Mouse (Mus musculus) forebrain, embryonic 16.5 days (tissue): ENCODE data around the gene G530012D18Rik. TPM values are rescaled to one million over a fixed set of nuclear protein-coding genes. Genes with fewer than 3 reads are reported as not detected.
"Not testable (repeated sequence)": the region's sequence is repeated elsewhere in the genome, so short reads cannot be mapped to it uniquely, and the experiment has no call there.

Source experiments
- ATAC-seq: fragments of 200-750 bp; cut with Nextera tagmentation; 2 replicates; pipeline ENCODE4 v1.8.0; 2017; ENCODE audit warnings: mild to moderate bottlenecking, moderate library complexity
- H3K27ac ChIP-seq: fragments of 300-500 bp; sonication (generic); 2 replicates; pipeline ENCODE4 v1.5.1; 2014; ENCODE audit warnings: low read length, control low read depth
- H3K27me3 ChIP-seq: fragments of 300-500 bp; sonication (generic); replicated peaks from 2 replicates; pipeline ENCODE4 v1.6.1; 2014; ENCODE audit warnings: low read length; ENCODE audit not compliant: control insufficient read depth, insufficient read depth
- H3K36me3 ChIP-seq: fragments of 300-500 bp; sonication (generic); 2 replicates; pipeline ENCODE4 v1.6.1; 2014; ENCODE audit not compliant: control insufficient read depth, insufficient read depth
- H3K4me1 ChIP-seq: fragments of 300-500 bp; sonication (generic); replicated peaks from 2 replicates; pipeline ENCODE4 v1.6.1; 2014; ENCODE audit warnings: low read length; ENCODE audit not compliant: control insufficient read depth, insufficient read depth
- H3K4me2 ChIP-seq: fragments of 300-500 bp; sonication (generic); 2 replicates; pipeline ENCODE4 v1.6.1; 2014; ENCODE audit warnings: mild to moderate bottlenecking, low read length, control low read depth
- H3K4me3 ChIP-seq: fragments of 300-500 bp; sonication (generic); replicated peaks from 2 replicates; pipeline ENCODE4 v1.5.1; 2014; ENCODE audit warnings: mild to moderate bottlenecking, low read length, control low read depth
- H3K9ac ChIP-seq: fragments of 300-500 bp; sonication (generic); replicated peaks from 2 replicates; pipeline ENCODE4 v1.6.1; 2014; ENCODE audit warnings: low read depth, low read length, control low read depth
- H3K9me3 ChIP-seq: fragments of 300-500 bp; sonication (generic); 2 replicates; pipeline ENCODE4 v1.6.1; 2016; ENCODE audit warnings: low read length; ENCODE audit not compliant: control insufficient read depth
- WGBS: fragments of 180-500 bp; shearing (Covaris S2); extraction: QIAGEN DNeasy Blood & Tissue Kit; methylation state at CpG from one replicate; pipeline ENCODE4 v1.1.7; 2014; 5-methylcytosine and 5-hydroxymethylcytosine counted together
- polyA plus RNA-seq: library from polyadenylated mRNA; unstranded; fragments of >200 nt; fragmentation: Nextera tagmentation; extraction: Ambion mirVana; gene quantifications from 2 replicates; pipeline ENCODE4 v1.2.1, GENCODE M21; 2015

G530012D18Rik gene
- polyA plus RNA-seq, 1 experiment from 2014 or later = not detected

- not testable (repeated sequence) for H3K4me1 ChIP-seq, H3K36me3 ChIP-seq, H3K4me2 ChIP-seq, H3K27me3 ChIP-seq, H3K27ac ChIP-seq, H3K9ac ChIP-seq, ATAC-seq, H3K9me3 ChIP-seq, H3K4me3 ChIP-seq
- 84% methylated on average over 2 of the region's 4 CpGs for WGBS
Measured at GRCm38 (mm10) chr1:85580148-85580534, 4.7 kb downstream of the G530012D18Rik start.

- not testable (repeated sequence) for ATAC-seq, H3K27me3 ChIP-seq, H3K4me3 ChIP-seq, H3K9ac ChIP-seq, H3K4me2 ChIP-seq, H3K9me3 ChIP-seq, H3K36me3 ChIP-seq, H3K4me1 ChIP-seq, H3K27ac ChIP-seq
- WGBS = 66% methylated on average over 3 of the region's 3 CpGs
Measured at GRCm38 (mm10) chr1:85580578-85580977, 5.1 kb downstream of the G530012D18Rik start.

- ATAC-seq, H3K27ac ChIP-seq, H3K36me3 ChIP-seq, H3K27me3 ChIP-seq, H3K4me1 ChIP-seq, H3K4me3 ChIP-seq, H3K4me2 ChIP-seq, H3K9me3 ChIP-seq, H3K9ac ChIP-seq: not testable (repeated sequence)
- 28% methylated on average over 5 of the region's 5 CpGs for WGBS
Measured at GRCm38 (mm10) chr1:85581518-85581917, 6.0 kb downstream of the G530012D18Rik start.

GRCm38 (mm10) chr1:85588697-85589096, 13.2 kb downstream of the G530012D18Rik start:
- 94% methylated on average over 1 of the region's 2 CpGs for WGBS
- not testable (repeated sequence) for H3K36me3 ChIP-seq, H3K9me3 ChIP-seq, H3K4me3 ChIP-seq, ATAC-seq, H3K4me1 ChIP-seq, H3K4me2 ChIP-seq, H3K9ac ChIP-seq, H3K27ac ChIP-seq, H3K27me3 ChIP-seq

GRCm38 (mm10) chr1:85592526-85592925, 17.1 kb downstream of the G530012D18Rik start:
- ATAC-seq, H3K4me2 ChIP-seq, H3K36me3 ChIP-seq, H3K4me1 ChIP-seq, H3K9me3 ChIP-seq, H3K4me3 ChIP-seq, H3K9ac ChIP-seq, H3K27me3 ChIP-seq, H3K27ac ChIP-seq: not testable (repeated sequence)
- WGBS = 82% methylated on average over 8 of the region's 8 CpGs

GRCm38 (mm10) chr1:85598271-85599012, 23.0 kb downstream of the G530012D18Rik start, which contains the start of gene Sp110:
Gene Sp110, minus strand, starts transcription at chr1:85598817.
- H3K9ac ChIP-seq, ATAC-seq, H3K27me3 ChIP-seq, H3K4me3 ChIP-seq, H3K9me3 ChIP-seq, H3K4me1 ChIP-seq, H3K4me2 ChIP-seq, H3K27ac ChIP-seq, H3K36me3 ChIP-seq: not testable (repeated sequence)
- 73% methylated on average over 16 of the region's 17 CpGs for WGBS

- H3K4me3 ChIP-seq, H3K36me3 ChIP-seq, H3K9me3 ChIP-seq, H3K27me3 ChIP-seq, H3K27ac ChIP-seq, ATAC-seq, H3K9ac ChIP-seq, H3K4me2 ChIP-seq, H3K4me1 ChIP-seq: not testable (repeated sequence)
- WGBS = no CpG with 5 or more reads among the region's 5 CpGs
Measured at GRCm38 (mm10) chr1:85600078-85600477, 24.6 kb downstream of the G530012D18Rik start, which contains the start of gene Sp140. Gene Sp140, plus strand, starts transcription at chr1:85600378.

GRCm38 (mm10) chr1:85600794-85601193, 25.3 kb downstream of the G530012D18Rik start:
- not testable (repeated sequence) for H3K4me1 ChIP-seq, H3K36me3 ChIP-seq, H3K4me3 ChIP-seq, H3K9me3 ChIP-seq, H3K27ac ChIP-seq, ATAC-seq, H3K27me3 ChIP-seq, H3K4me2 ChIP-seq, H3K9ac ChIP-seq
- 64% methylated on average over 4 of the region's 4 CpGs for WGBS

GRCm38 (mm10) chr1:85604341-85604740, 28.9 kb downstream of the G530012D18Rik start:
- not testable (repeated sequence) for H3K4me3 ChIP-seq, H3K9ac ChIP-seq, H3K4me1 ChIP-seq, H3K4me2 ChIP-seq, H3K9me3 ChIP-seq, ATAC-seq, H3K27me3 ChIP-seq, H3K27ac ChIP-seq, H3K36me3 ChIP-seq
- WGBS = no CpG with 5 or more reads among the region's 1 CpGs

GRCm38 (mm10) chr1:85608361-85608760, 32.9 kb downstream of the G530012D18Rik start:
- H3K4me1 ChIP-seq, H3K4me3 ChIP-seq, ATAC-seq, H3K27me3 ChIP-seq, H3K36me3 ChIP-seq, H3K4me2 ChIP-seq, H3K9me3 ChIP-seq, H3K27ac ChIP-seq, H3K9ac ChIP-seq: not testable (repeated sequence)
- 92% methylated on average over 3 of the region's 4 CpGs for WGBS
